Mouse (Mus musculus): ENCODE data around the gene Medag. TPM values are rescaled to one million over a fixed set of nuclear protein-coding genes. Genes with fewer than 3 reads are reported as not detected.

The Medag gene
- polyA plus RNA-seq, 1 experiment from 2014 or later = 4.1 TPM

DNA sequence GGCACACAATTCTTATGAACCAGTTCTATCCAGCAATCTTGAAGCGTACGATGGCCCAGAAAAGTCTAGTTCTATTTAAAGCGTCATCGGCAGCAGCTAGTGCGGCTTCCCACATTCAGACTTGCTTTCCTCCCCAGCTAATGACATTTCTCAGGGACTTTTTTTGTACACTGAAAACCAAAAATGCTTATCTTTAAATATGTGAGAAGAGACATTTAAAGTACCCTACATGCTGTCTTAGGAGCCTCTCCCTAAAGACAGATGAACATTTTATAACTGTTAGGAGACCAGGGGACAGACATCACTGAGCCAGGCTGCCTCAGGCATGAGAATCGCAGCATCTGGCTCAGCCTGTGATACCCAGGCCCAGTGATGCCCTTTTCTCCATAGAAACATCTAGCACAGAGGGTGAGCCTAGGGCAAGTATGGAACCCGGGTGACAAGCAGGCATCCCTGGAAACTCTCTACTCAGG is 39.7 kb downstream of the Medag start:
- H3K4me1 ChIP-seq (replicated peaks; ENCODE audit: control insufficient read depth, insufficient read depth) = no peaks in the 10 kb centered on the region
- DNase-seq (ENCODE audit: low spot score) (no peak), ATAC-seq (ENCODE audit: low FRiP score, low TSS enrichment) (no peak)
- H3K36me3 ChIP-seq (ENCODE audit: control insufficient read depth, insufficient read depth, low read length) = no peaks in the 10 kb centered on the region
- no peak overlapping the region for H3K4me3 ChIP-seq (ENCODE audit: low read depth, low read length)
- H3K9ac ChIP-seq (ENCODE audit: low read length) = no peak overlapping the region
- TF ChIP-seq EP300 (optimal IDR thresholded peaks at IDR 0.05) = no peak
- TF ChIP-seq CTCF (IDR thresholded peaks at IDR 0.05; ENCODE audit: low read depth) = no peak
- no peaks in the 10 kb centered on the region for H3K27me3 ChIP-seq (ENCODE audit: control insufficient read depth, insufficient read depth, low read length)
- H3K9me3 ChIP-seq (ENCODE audit: control insufficient read depth, low read length) = no peaks in the 10 kb centered on the region
- no peak overlapping the region for H3K4me2 ChIP-seq (replicated peaks; ENCODE audit: low read depth)
- WGBS = 72% methylated on average over 7 of the region's 7 CpGs
- H3K27ac ChIP-seq (replicated peaks) = no peak overlapping the region

DNA sequence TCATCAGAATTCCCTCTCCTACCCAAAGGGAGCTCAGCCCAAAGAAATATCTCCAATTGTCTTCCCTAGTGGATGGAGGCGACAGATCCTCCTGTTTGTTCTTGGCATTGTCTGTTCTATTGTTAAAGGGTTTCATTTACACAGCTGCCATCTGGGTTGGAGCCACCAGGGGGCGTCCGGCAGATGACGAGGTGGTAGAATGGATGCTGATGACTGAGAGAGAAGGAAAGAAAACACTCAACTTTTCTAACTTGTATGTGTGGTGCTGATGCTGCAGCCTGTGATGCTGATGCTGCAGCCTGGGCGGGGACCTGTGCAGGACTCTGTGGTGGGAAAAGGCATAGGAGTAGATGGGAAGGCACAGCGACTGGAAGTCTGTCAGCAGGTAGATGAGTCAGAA is 42.7 kb downstream of the Medag start:
- WGBS = 34% methylated on average over 6 of the region's 6 CpGs
- DNase-seq (ENCODE audit: low spot score) (peak; percentile 66), ATAC-seq (ENCODE audit: low FRiP score, low TSS enrichment) (no peak)
- H3K36me3 ChIP-seq (ENCODE audit: control insufficient read depth, insufficient read depth, low read length) = no peaks in the 10 kb centered on the region
- TF ChIP-seq CTCF (IDR thresholded peaks at IDR 0.05; ENCODE audit: low read depth) = peak; percentile 82
- TF ChIP-seq EP300 (optimal IDR thresholded peaks at IDR 0.05) = no peak
- no peak overlapping the region for H3K4me3 ChIP-seq (ENCODE audit: low read depth, low read length)
- H3K4me1 ChIP-seq (replicated peaks; ENCODE audit: control insufficient read depth, insufficient read depth) = no peaks in the 10 kb centered on the region
- no peak overlapping the region for H3K4me2 ChIP-seq (replicated peaks; ENCODE audit: low read depth)
- H3K9me3 ChIP-seq (ENCODE audit: control insufficient read depth, low read length) = no peaks in the 10 kb centered on the region
- no peak overlapping the region for H3K9ac ChIP-seq (ENCODE audit: low read length)
- no peaks in the 10 kb centered on the region for H3K27me3 ChIP-seq (ENCODE audit: control insufficient read depth, insufficient read depth, low read length)
- no peak overlapping the region for H3K27ac ChIP-seq (replicated peaks)

DNA sequence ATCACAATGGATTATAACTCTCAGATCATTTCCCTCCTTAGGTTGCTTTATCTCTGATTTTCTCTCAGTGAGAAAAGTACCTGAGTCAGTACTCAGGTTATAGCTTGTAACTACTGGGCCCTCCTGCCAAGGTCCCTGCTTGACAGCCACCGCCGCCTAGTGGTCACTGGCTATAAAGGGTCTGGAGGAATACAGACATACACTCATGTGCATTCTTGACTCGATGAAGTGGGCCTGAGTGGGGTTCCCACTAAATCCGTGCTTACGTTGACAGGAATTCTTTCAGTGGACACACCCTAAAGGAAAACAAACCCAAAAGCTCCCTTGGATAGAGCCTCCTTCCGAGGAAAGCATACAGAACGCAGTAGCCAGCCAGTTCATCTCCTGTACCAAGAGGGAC is 45.0 kb downstream of the Medag start:
- Histone ChIP-seq H3K27me3 (ENCODE audit: control insufficient read depth, insufficient read depth, low read length) (no peaks in the 10 kb centered on the region), H3K36me3 (ENCODE audit: control insufficient read depth, insufficient read depth, low read length) (no peaks in the 10 kb centered on the region), H3K4me2 (replicated peaks; ENCODE audit: low read depth) (no peak overlapping the region), H3K27ac (replicated peaks) (no peak overlapping the region), H3K9ac (ENCODE audit: low read length) (no peak overlapping the region), H3K9me3 (ENCODE audit: control insufficient read depth, low read length) (no peaks in the 10 kb centered on the region), H3K4me1 (replicated peaks; ENCODE audit: control insufficient read depth, insufficient read depth) (no peaks in the 10 kb centered on the region), H3K4me3 (ENCODE audit: low read depth, low read length) (no peak overlapping the region)
- DNase-seq (ENCODE audit: low spot score) = no peak
- 60% methylated on average over 7 of the region's 7 CpGs for WGBS
- ATAC-seq (ENCODE audit: low FRiP score, low TSS enrichment) = no peak
- TF ChIP-seq CTCF (IDR thresholded peaks at IDR 0.05; ENCODE audit: low read depth) = peak; percentile 52
- no peak for TF ChIP-seq EP300 (optimal IDR thresholded peaks at IDR 0.05)

GRCm38 (mm10) chr5:149462071-149462470 is 50.5 kb downstream of the Medag start:
- Histone ChIP-seq H3K4me3 (ENCODE audit: low read depth, low read length) (no peak overlapping the region), H3K4me1 (replicated peaks; ENCODE audit: control insufficient read depth, insufficient read depth) (no peaks in the 10 kb centered on the region), H3K36me3 (ENCODE audit: control insufficient read depth, insufficient read depth, low read length) (no peaks in the 10 kb centered on the region), H3K27me3 (ENCODE audit: control insufficient read depth, insufficient read depth, low read length) (no peaks in the 10 kb centered on the region), H3K4me2 (replicated peaks; ENCODE audit: low read depth) (no peak overlapping the region), H3K27ac (replicated peaks) (no peak overlapping the region), H3K9me3 (ENCODE audit: control insufficient read depth, low read length) (no peaks in the 10 kb centered on the region), H3K9ac (ENCODE audit: low read length) (no peak overlapping the region)
- no peak for DNase-seq (ENCODE audit: low spot score)
- TF ChIP-seq CTCF (IDR thresholded peaks at IDR 0.05; ENCODE audit: low read depth) (no peak), EP300 (optimal IDR thresholded peaks at IDR 0.05) (no peak)
- 56% methylated on average over 3 of the region's 3 CpGs for WGBS
- no peak for ATAC-seq (ENCODE audit: low FRiP score, low TSS enrichment)

DNA sequence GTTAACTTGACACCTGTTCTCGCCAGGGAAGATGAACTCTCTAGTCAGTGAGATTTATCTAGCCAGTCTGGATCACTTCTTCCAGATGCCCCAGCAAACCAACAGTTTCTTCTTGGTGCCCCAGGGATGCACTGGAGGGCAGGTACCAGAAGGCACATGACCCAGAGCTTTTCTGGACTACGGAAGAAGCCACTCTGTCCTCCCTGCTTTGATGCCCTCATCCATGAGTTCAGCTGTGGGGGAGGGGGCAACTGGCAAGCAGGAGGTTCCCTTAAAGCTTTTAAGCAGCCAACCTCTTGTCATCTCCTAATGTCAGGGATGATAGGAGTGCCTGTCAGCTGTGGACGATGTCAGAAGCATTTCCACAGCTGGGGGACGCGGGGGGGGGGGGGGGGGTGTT is 53.8 kb downstream of the Medag start:
- no peak for TF ChIP-seq EP300 (optimal IDR thresholded peaks at IDR 0.05)
- Histone ChIP-seq H3K36me3 (ENCODE audit: control insufficient read depth, insufficient read depth, low read length) (no peaks in the 10 kb centered on the region), H3K4me2 (replicated peaks; ENCODE audit: low read depth) (no peak overlapping the region), H3K4me3 (ENCODE audit: low read depth, low read length) (no peak overlapping the region), H3K9me3 (ENCODE audit: control insufficient read depth, low read length) (no peaks in the 10 kb centered on the region), H3K27me3 (ENCODE audit: control insufficient read depth, insufficient read depth, low read length) (no peaks in the 10 kb centered on the region), H3K27ac (replicated peaks) (no peak overlapping the region), H3K4me1 (replicated peaks; ENCODE audit: control insufficient read depth, insufficient read depth) (no peaks in the 10 kb centered on the region), H3K9ac (ENCODE audit: low read length) (no peak overlapping the region)
- WGBS = 45% methylated on average over 5 of the region's 5 CpGs
- DNase-seq (ENCODE audit: low spot score) = no peak
- no peak for ATAC-seq (ENCODE audit: low FRiP score, low TSS enrichment)

- 95% methylated on average over 9 of the region's 9 CpGs for WGBS
- no peak for TF ChIP-seq EP300 (optimal IDR thresholded peaks at IDR 0.05)
- TF ChIP-seq CTCF (IDR thresholded peaks at IDR 0.05; ENCODE audit: low read depth) = peak; percentile 18; the same call in 1 of the 2 replicates
- Histone ChIP-seq H3K9me3 (ENCODE audit: control insufficient read depth, low read length) (no peaks in the 10 kb centered on the region), H3K27me3 (ENCODE audit: control insufficient read depth, insufficient read depth, low read length) (no peaks in the 10 kb centered on the region), H3K9ac (ENCODE audit: low read length) (no peak overlapping the region), H3K4me1 (replicated peaks; ENCODE audit: control insufficient read depth, insufficient read depth) (no peaks in the 10 kb centered on the region), H3K27ac (replicated peaks) (no peak overlapping the region), H3K4me3 (ENCODE audit: low read depth, low read length) (no peak overlapping the region), H3K4me2 (replicated peaks; ENCODE audit: low read depth) (no peak overlapping the region), H3K36me3 (ENCODE audit: control insufficient read depth, insufficient read depth, low read length) (no peaks in the 10 kb centered on the region)
- ATAC-seq (ENCODE audit: low FRiP score, low TSS enrichment) (no peak), DNase-seq (ENCODE audit: low spot score) (no peak)
Measured at GRCm38 (mm10) chr5:149474142-149474541, 62.6 kb downstream of the Medag start.

All from stomach, postnatal 0 days (tissue).